Mouse (Mus musculus) gastrocnemius, postnatal 36 days (tissue): ENCODE results near the gene Crygd. TPM values are rescaled to one million over a fixed set of nuclear protein-coding genes. Genes with fewer than 3 reads are reported as not detected.

Experiments used
- DNase-seq, 2 experiments: peaks; one replicate each; pipeline ENCODE4 v3.0.0; 2022
- intact Hi-C: fragments of 180-260 bp; cut with DNase I; formaldehyde crosslinking; loops from one replicate; pipeline ENCODE4 v1.15.1; 2025
- total RNA-seq, 2 experiments: library from RNA; stranded (reverse); gene quantifications; 2 replicates each; pipeline ENCODE4 v1.2.3; 2021

Crygd gene
- total RNA-seq, 2 experiments from 2014 or later = not detected

GRCm38 (mm10) chr1:65046401-65047109 is 16.7 kb downstream of the Crygd start:
- no peak for DNase-seq
- intact Hi-C loops = loop anchor here (2.0 kb wide), 1 partner anchor 132 kb away; no protein-coding TSS in a partner anchor

- intact Hi-C loops = no loop called here
- no peak for DNase-seq
Measured at GRCm38 (mm10) chr1:65043433-65043832, 19.8 kb downstream of the Crygd start.

- DNase-seq = no peak
- intact Hi-C loops = no loop called here
Measured at GRCm38 (mm10) chr1:65041837-65042236, 21.4 kb downstream of the Crygd start.

GRCm38 (mm10) chr1:65040806-65041205 is 22.4 kb downstream of the Crygd start:
- no peak for DNase-seq
- intact Hi-C loops = no loop called here

GRCm38 (mm10) chr1:65039679-65040078 is 23.6 kb downstream of the Crygd start:
- no peak for DNase-seq
- intact Hi-C loops = no loop called here

- no peak for DNase-seq
Measured at GRCm38 (mm10) chr1:65037542-65037941, 25.7 kb downstream of the Crygd start.

GRCm38 (mm10) chr1:65035513-65035912 is 27.7 kb downstream of the Crygd start:
- no peak for DNase-seq
- intact Hi-C loops = no loop called here

More at GRCm38 (mm10) chr1:65037542-65037941, 25.7 kb downstream of the Crygd start:
- intact Hi-C loops = no loop called here

- DNase-seq = no peak
- intact Hi-C loops = no loop called here
Measured at GRCm38 (mm10) chr1:65032641-65033040, 30.6 kb downstream of the Crygd start, which contains the start of gene Akr1cl. TSS of gene Akr1cl (minus strand) at chr1:65032759.

GRCm38 (mm10) chr1:65028206-65028605 is 35.0 kb downstream of the Crygd start:
- intact Hi-C loops = no loop called here
- no peak for DNase-seq

GRCm38 (mm10) chr1:65012726-65013125 is 50.5 kb downstream of the Crygd start:
- no peak for DNase-seq
- intact Hi-C loops = no loop called here

Other genes with a start within 250 kb of the Crygd start
- gene Plekhm3, start 106.6 kb downstream of the Crygd start, total RNA-seq = 1 to 10 TPM; 4.7 to 6.7 TPM
- gene Akr1cl, start 30.7 kb downstream of the Crygd start, total RNA-seq = not detected
- not detected for gene Cryge, start 12.3 kb downstream of the Crygd start, total RNA-seq
- gene Crygc, start 10.2 kb upstream of the Crygd start, total RNA-seq = not detected
- gene Crygb, start 18.8 kb upstream of the Crygd start, total RNA-seq = not detected
- not detected for gene Cryga, start 39.9 kb upstream of the Crygd start, total RNA-seq
- not detected for gene Gm28845, start 56.1 kb upstream of the Crygd start, total RNA-seq
- not detected for gene D630023F18Rik, start 59.8 kb upstream of the Crygd start, total RNA-seq
- 10 to 100 TPM; 21.2 to 36.7 TPM for gene Idh1, start 123.0 kb upstream of the Crygd start, total RNA-seq
- 1 to 10 TPM; 6.4 TPM for gene Pikfyve, start 123.2 kb upstream of the Crygd start, total RNA-seq
- not detected for gene Pth2r, start 218.6 kb upstream of the Crygd start, total RNA-seq